Mouse (Mus musculus) lung, postnatal 14 days (tissue): Measurements from ENCODE around the gene Shbg.

Source experiments
- DNase-seq: peaks from one replicate; pipeline ENCODE4 v3.0.0; 2021

Gene Shbg

GRCm38 (mm10) chr11:69594853-69595252 is 22.9 kb downstream of the Shbg start:
- no peak for DNase-seq

- DNase-seq: no peak
Observed at GRCm38 (mm10) chr11:69592799-69593198, 24.9 kb downstream of the Shbg start.

DNA sequence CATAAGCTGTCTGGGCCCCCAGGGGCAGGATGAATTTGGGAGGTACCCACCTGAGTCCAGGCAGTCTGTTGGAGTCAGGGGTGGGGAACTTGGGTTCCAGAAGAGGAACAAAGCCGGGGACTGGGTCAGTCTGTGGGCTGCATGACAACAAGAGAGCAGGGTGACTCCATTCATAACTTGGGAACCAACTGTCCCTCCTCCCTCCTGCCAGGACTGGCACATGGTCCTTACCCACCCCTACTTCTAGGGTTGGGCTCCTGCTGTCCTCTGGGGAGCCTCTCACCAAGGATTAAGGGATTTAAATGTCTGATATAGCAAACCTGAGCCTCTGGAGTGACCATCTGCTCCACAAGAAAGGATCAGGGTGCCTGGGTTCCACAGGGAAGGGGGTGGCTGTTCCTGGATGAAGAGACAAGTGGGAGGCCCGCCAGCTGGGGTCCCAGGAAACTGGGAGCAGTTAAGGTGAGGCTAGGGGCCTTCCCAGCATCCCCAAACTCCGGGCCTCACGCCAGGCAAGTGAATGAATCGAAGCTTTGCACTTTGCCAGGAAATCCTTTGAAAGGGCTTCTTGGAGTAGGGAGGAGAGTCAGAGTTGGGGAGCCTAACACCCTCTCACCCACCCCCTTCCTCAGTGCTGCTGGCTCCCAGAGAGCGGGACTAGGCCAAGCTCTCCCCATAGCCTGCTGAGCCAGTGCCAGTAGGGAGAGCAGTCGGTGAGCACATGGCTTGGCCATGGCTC is 25.6 kb downstream of the Shbg start:
- no peak for DNase-seq

- DNase-seq: no peak
Observed at GRCm38 (mm10) chr11:69591424-69591823, 26.3 kb downstream of the Shbg start.

DNA sequence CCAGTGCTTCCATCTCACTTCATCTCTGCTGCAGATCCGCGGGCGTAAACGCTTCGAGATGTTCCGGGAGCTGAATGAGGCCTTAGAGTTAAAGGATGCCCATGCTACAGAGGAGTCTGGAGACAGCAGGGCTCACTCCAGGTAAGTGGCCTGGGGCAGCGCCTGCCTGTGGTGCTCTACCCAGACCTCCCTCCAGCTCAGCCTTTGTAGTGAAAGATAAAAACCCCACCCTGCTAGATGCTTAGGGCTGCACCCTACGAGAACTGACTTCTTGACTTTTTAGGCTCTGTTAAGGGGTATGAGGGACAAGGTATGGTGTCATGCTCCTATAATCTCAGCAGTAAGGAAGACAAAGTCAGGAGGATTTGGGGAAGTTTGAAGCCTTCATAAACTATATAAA is 27.1 kb downstream of the Shbg start:
- no peak for DNase-seq

DNA sequence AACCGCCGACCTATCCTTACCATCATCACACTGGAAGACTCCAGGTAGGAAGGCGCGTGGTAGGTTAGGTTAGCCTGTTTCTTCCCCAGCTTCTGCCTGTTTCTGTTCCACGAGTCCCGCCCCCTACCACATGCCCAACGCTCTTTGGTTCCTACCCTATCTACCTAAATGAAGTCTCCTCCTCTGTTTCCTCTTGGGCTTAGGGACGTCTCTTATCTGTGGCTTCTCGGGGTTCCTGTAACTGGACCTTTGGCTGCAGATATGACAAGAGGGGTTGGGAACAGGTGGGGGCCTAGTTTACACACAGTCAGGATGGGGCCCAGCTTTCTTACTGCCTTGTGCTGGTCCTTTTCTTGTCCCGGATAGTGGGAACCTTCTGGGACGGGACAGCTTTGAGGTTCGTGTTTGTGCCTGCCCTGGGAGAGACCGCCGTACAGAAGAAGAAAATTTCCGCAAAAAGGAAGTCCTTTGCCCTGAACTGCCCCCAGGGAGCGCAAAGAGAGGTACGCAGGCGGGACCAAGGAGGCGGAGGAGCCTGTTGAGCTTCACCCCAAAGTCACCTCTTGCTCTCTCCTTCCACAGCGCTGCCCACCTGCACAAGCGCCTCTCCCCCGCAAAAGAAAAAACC is 28.4 kb downstream of the Shbg start:
- DNase-seq: no peak

DNA sequence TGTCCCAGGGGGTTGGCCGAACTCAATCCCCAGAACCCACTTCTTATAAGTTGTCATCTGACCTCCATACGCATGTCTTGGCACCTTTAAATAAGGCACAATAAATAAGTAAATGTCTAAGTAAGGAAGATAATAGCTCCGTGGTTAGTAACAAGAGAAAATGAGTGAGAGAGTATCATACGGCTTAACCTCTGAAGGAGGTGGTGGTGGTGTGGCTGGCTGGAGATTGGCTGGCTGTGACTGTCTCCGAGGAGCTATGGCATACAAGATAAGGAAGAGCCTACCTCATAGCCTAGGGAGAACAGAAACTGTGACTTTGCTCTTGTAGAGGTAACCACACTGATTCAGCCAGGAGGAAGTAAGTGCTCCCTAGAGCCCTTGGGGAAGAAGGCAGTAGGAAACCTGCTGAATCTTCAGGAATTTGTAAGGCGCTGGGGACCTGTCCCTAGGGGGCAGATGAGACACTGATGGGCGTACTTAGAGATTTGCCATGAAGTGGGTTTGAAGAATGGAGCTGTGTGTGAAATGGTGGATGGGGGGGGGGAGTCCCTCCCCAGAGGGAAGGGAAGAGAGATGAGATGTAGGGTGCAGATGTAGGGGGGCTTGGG is 31.9 kb downstream of the Shbg start:
- no peak for DNase-seq

DNA sequence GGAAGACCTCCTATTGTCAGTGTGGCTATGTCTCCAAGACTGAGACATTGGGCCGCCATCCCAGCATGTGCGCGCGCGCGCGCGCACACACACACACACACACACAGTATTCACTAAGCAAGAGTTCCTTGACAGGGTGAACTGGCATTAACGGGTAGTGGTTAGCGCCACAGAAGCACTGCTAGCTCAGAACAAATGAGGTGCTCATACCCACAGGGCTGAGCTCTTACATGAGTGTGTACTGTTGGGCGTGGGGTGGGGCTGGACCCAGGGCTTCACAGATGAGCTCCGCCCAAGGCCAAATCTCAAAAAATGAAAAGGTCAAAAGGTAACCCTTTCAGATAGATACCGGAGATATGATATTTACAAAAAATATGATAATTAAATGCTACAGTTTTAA is 32.8 kb downstream of the Shbg start:
- no peak for DNase-seq

DNA sequence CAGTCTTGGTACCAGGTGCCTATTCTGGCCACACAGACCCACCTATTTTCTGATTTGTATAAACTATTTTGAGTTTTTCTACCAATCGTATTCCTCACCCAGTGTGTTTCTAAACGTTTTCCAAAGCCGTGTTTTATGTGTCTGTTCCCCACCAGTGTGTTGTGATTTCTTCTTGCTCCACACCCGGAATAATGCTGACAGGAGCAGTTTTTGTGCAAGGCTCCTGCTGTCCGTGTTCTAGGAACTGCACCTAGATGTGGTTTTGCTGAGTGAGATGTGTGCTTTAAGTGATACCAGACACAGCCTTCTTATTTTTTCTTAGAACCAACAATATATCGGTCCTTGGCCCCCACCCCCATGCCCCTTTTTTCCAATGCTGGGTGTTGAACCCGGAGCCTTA is 33.7 kb downstream of the Shbg start:
- no peak for DNase-seq

GRCm38 (mm10) chr11:69582230-69582805 is 35.4 kb downstream of the Shbg start:
- no peak for DNase-seq

GRCm38 (mm10) chr11:69581814-69582213 is 35.9 kb downstream of the Shbg start:
- DNase-seq: no peak

- DNase-seq: peak; percentile 88
Observed at GRCm38 (mm10) chr11:69581147-69581688, 36.5 kb downstream of the Shbg start.

DNA sequence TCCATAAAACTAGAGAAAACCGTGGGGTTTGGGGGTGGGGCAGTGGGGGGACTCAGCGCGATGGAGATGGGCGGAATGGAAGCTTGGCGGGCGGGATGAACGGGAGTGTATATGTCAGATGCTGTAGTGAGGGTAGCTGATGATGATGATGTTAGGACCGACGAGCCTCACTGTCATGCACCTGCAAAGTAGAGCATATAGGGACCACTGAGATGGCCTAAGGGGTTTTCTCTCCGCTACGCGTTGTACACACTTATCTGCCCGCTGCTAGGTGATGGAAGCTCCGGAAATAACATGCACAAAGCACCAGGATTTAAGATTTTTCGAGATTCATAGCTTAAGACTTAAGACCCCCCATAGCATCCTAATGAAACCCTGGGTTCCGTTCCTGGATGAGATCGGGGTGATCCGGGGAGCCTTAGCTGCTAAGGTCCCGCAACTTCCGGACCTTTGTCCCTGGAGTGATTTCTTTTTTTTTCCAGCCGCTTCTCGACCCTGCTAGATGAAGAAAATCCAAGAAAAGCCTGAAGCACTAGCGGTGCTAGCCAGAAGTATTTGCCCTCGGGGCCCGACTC is 37.0 kb downstream of the Shbg start:
- DNase-seq: peak; percentile 11

DNA sequence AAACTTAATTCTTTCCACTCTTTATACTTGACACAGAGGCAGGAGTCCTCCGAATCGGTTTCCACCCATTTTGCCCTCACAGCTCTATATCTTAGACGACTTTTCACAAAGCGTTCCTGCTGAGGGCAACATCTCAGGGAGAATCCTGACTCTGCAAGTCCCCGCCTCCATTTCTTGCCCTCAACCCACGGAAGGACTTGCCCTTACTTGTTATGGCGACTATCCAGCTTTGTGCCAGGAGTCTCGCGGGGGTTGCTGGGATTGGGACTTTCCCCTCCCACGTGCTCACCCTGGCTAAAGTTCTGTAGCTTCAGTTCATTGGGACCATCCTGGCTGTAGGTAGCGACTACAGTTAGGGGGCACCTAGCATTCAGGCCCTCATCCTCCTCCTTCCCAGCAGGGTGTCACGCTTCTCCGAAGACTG is 37.6 kb downstream of the Shbg start, which contains the start of the genes Wrap53 and Trp53:
Wrap53 (minus strand) TSS at position 165 of the 424 bp plus-strand sequence.
Trp53 (plus strand) TSS at position 269 of the 424 bp plus-strand sequence.
- peak; percentile 90 for DNase-seq

DNA sequence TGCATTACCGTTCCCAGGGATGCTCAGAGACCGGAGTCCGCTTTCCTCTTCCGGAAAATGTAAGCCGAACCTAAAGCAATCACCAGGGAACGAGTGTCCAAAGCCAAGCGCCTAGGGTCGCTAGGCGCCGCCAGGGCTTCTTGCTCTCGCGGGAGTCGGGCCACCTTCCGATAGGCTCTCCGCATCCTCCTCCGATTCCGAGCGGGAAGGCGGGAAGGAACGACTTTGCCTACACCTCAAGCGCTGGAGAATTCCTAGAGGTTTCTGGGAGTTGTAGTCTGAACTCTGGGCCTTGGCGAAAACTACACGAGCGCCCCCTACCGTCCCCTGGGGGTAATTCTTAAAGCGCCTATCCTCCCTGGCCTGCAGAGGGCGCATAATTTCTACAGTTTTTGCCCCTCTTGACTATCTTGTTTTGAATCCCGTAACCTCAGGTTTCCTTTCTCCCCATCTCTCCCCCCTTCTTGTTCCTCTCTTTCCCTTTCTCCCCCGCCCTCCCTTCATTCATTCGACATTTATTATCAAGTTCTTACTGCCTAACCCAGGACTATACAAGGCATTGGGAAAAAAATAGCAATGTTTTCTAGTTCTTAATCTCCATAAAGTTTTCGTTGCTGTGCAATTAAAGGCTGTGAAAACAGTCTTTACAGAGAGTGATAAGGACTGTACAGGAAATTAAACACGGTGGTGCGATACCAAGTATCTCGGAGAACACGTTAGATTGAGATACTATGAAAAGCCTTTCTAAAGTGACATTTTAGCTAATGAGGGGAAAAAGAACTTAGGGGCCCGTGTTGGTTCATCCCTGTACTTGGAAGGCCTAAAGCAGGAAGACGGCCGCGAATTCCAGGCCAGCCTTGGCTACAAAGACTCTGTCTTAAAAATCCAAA is 38.3 kb downstream of the Shbg start:
- DNase-seq: peak; percentile 97

- DNase-seq: no peak
Observed at GRCm38 (mm10) chr11:69578301-69578700, 39.4 kb downstream of the Shbg start.

DNA sequence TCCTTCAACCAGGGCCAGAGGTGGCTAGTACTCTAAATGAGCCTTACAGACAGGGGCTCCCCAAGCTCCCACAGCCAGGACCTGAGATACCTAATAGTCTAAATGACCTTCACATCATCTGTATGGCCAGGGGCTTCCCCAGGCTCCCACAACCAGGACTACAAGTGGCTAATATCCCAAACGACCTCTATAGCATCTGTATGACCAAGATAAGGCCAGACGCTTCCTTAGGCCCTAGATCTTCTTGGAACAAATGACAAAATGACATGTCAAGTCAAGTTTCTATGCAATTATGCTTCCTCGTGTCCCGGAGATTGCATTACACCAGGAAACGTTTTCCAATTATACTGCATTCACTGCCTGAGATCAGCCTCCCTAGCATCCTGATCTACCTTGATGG is 41.4 kb downstream of the Shbg start:
- DNase-seq: no peak

DNA sequence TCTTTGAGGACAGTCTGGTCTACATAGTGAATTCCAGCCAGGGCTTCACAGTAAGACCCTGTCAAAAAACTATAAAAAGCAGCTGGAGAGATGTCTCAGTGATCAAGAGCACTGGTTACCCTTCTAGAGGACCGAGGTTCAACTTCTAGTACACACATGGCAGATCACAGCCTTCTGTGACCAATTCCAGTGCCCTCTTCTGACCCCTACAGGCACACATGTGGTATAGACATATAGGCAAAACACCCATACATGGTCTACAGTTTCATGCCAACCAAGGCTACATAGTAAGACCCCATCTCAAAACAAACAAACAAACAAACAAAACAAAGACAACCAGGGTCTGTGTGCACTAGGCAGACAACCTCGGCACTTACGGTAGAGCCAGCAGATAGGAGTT is 42.5 kb downstream of the Shbg start:
- no peak for DNase-seq

- DNase-seq: peak; percentile 11
Observed at GRCm38 (mm10) chr11:69565131-69565530, 52.6 kb downstream of the Shbg start.
